13 mouse cellular contexts compared by ENCODE assay signal in the genomic region with DNA sequence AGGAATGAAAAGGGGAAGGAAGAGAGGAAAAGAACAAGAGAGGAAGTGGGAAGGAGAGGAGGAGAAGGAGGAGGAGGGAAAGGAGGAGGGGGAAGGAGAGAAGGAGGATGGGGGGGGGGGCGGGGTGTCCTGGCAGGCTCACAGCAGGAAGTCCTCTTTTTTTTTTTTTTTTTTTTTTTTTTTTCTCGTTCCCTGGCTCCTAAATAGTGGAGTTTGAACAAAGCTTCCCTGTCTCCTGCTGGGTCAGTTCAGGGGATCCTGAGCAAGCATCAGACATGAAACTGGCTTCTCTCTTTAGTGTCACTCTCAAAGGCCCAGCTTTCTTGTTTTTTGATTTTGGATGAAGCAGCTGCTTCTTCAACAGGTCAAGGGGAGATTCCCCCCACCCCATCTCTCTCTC. TPM values are rescaled to one million over a fixed set of nuclear protein-coding genes. Genes with fewer than 3 reads are reported as not detected.
"Had no signal": no experiment of that assay in that cellular context is flagged by ENCODE, and none has a peak within 500 bp of the region (broad histone marks: within the 10 kb centered on the region; RNA-seq: fewer than 3 reads in every experiment).

No protein-coding gene starts in this region.

- H3K9ac ChIP-seq: intestine, embryonic 15.5 days; liver, embryonic 14.5 days; liver, postnatal 0 days had no signal

- H3K9me3 ChIP-seq: intestine, embryonic 15.5 days had no signal

- DNase-seq: layer of hippocampus, postnatal 36 days; liver, postnatal 0 days; thymus, adult 18-20 months; thymus, postnatal 36 days had no signal

- H3K4me3 ChIP-seq: intestine, embryonic 15.5 days; left cerebral cortex, adult 2 months had no signal

- H3K36me3 ChIP-seq: intestine, embryonic 15.5 days had no signal

- ATAC-seq: intestine, embryonic 15.5 days; liver, postnatal 0 days had no signal

- H3K27me3 ChIP-seq: intestine, embryonic 15.5 days had no signal

- H3K4me2 ChIP-seq: intestine, embryonic 15.5 days; midbrain, embryonic 11.5 days had no signal

- H3K27ac ChIP-seq: intestine, embryonic 15.5 days; left cerebral cortex, adult 2 months; liver, embryonic 14.5 days; stomach, postnatal 0 days had no signal

RNA-seq across cellular contexts. Expression of gene 1700007K13Rik, which starts 32.6 kb away (rescaled TPM):
- total RNA-seq: megakaryocyte progenitor cell, adult 5-6 weeks; megakaryocyte-erythroid progenitor cell, adult 5-6 weeks had no signal
- polyA plus RNA-seq: intestine, embryonic 15.5 days; liver, adult 2 months; liver, embryonic 14.5 days; liver, postnatal 0 days; small intestine, adult 2 months had no signal
